Mouse (Mus musculus): Measurements from ENCODE around the gene Clstn1.
A peak's percentile ranks its signal among the peaks of the same experiment; 100 is the strongest.

The Clstn1 gene

GRCm38 (mm10) chr4:149634157-149634556, 47.9 kb downstream of the Clstn1 start:
- no peak for DNase-seq (ENCODE audit: low read depth, low spot score)

GRCm38 (mm10) chr4:149634966-149635365, 48.7 kb downstream of the Clstn1 start:
- no peak for DNase-seq (ENCODE audit: low read depth, low spot score)

DNA sequence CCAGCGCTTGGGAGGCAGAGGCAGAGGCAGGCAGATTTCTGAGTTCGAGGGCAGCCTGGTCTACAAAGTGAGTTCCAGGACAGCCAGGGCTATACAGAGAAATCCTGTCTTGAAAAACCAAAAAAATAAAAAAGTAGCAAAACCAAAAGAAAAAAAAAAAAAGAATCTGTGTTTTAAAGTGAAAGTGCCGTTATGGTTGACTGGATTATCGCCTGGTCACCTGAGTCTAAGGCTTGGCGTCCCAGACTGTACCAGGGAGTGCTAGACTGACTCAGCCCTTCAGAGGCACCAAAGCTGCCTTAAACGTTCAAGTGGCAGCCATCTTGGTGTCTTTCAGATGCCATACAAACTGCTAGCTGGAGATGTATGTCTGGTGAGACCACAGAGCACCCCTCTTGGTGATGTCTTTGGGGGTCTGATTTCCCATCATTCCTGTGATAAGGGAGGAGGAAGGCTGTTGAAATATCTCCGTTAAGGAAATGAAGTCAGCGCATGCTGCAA, 49.7 kb downstream of the Clstn1 start:
- DNase-seq (ENCODE audit: low read depth, low spot score), result no peak

DNA sequence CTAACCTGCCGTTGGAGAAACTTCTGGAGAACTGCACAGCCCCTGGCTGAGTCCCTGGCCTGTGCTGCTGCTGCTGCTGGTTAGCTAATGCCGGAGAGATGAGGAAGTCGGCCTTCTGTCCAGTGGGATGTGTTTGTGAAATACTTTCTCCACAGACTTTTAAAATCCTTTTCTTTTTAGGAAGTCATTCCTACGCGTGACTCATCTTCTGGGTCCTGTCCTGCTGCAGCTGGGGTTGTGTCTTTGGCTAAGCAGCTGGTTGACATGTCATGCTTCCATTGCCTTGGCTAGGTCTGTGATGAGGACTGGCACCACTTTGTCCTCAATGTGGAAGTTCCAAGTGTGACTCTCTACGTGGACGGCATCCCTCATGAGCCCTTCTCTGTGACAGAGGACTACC, 51.7 kb downstream of the Clstn1 start:
- peak; percentile 45 for DNase-seq (ENCODE audit: low read depth, low spot score)

GRCm38 (mm10) chr4:149640831-149641230, 54.6 kb downstream of the Clstn1 start:
- DNase-seq (ENCODE audit: low read depth, low spot score), result no peak

DNA sequence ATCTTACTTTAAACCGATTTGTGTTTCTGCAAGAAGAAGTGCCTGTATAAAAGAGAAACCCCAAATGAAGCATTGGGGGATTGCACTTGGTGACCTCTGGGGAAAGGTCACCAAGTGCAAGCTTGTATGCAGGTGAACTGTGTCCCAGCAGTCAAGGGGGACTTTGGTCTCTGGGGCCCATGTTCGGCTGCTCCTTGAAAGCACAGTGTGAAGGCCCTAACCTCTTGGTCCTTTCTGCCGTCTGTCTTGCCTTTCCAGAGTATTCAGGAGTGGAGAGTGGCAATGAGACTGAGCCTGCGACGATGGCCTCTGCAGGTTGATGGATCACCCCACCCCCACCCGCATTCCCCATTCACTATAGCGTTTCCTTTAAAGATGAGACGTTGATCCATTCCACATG, 55.1 kb downstream of the Clstn1 start:
- no peak for DNase-seq (ENCODE audit: low read depth, low spot score)

DNA sequence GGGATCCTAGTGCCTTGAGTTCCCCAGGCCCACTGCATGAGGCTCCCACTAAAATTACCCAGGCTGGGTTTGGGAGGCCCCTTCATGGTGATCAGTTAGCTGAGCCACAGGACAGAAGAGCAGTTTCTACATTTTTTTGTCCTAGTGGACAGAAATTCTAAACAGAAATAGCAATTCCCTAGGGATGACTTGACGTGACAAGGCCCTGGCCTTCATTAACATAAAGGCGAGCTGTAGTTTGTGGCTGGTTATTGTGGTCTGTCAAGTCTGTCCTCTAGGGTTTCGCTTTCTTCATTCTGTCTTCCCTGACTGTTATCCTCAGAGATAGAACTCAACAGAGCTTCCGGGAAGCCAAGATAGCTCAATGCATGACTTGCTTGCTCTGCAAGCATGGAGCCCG, 55.7 kb downstream of the Clstn1 start:
- DNase-seq (ENCODE audit: low read depth, low spot score), result no peak

DNA sequence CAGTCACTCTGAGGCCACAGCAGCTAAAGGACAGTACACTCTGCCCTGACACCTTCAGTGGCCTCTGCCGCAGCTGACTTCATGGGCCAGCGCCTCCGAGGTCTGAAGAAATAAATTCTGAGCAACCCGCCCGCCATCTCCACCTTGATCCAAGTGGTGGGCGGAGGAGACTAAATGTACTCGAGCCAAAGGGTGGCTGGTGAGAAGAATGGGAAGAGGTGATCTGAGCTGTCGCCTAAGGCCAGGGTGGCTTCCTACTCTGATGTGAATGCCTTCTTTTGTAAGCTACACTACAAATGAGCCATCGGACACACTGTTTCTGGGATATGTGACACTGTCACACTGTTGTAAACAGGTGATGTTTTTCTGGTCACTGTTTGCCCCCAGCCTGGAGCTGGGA, 59.5 kb downstream of the Clstn1 start:
- no peak for DNase-seq (ENCODE audit: low read depth, low spot score)

DNA sequence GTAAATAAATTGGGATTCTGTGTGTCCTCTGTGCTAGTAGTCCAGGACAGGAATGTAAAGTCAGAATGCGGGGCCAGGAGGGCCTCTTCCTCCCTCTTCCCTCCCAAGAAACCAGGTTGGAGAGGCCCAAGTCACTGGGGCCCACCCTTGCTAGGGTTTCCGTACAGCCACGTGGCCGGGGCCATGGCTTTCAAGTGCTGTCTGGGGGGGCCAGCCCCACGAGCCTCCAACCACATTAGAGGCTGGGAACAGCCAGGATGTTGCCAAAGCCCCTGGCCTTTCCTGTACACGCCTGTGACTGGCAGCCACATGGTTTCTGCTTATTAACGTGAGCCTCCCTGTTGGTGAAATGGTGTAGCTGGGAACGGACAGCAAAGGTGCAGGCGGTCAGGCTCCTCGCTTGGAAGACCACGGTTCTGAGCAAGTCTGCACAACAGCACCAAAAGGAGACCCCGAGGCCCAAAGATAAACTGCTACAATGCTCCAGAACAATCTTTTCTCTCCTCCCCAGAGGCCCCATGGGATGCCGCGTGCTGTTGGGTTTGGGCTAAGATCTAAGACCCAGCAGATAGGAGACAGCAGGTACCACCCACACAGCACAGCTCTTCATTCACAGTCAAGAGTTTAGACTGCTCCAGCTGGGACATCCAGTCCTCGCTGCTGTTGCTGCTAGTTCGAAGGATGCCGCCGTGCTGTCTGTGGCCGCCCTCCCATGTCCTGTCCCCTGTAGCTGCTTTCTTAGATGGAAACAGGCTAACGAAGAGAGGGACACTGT, 62.0 kb downstream of the Clstn1 start:
- peak; percentile 84 for DNase-seq (ENCODE audit: low read depth, low spot score)

- peak; percentile 85 for DNase-seq (ENCODE audit: low read depth, low spot score)
Observed at GRCm38 (mm10) chr4:149650493-149651193, 64.4 kb downstream of the Clstn1 start.

DNA sequence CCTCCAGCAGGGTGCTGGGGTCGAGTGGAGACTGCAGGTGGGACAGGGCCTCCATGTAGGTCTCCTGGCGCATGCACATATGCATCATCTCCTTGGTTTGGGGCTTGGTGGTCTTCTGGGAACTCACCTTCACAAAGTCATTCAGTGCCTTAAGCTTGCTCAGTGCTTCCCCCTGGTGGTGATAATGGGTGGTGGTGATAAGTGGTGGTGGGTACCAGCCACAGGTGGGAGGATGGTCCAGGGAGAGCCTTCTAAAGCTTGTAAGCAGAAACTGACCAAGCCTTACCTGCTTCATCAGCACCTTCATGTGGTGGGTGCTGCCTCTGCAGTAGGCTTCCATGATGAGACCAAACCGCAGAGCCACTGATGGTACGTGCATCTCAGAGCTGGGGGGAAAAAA, 68.0 kb downstream of the Clstn1 start:
- no peak for DNase-seq (ENCODE audit: low read depth, low spot score)

DNA sequence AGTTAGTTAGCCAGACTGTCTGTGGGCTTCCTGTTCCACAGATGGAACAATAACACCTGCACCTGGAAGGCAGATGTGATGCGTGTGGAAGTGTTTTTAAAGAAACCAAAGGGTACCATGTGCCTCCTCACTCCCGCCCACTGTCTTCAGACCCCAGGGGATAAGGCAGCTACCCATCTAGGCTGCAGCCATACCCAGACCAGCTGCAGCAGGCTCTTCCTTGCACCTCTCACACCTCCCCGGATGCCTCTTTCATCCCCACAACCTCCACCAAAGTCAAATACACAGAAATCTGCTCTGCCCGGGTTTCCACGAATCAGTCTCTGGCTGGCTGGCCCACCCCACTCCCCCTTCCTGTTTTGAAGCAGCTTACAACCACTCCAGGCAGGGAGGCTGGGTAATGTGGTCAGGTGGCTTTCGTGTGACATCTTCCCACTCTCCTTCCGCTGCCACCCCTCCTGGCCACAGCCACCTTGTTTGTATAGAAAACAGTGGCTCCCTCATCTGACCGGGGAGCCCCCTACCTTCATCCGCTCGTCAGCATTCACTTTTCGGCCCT, 71.7 kb downstream of the Clstn1 start:
- DNase-seq (ENCODE audit: low read depth, low spot score), result no peak

- no peak for DNase-seq (ENCODE audit: low read depth, low spot score)
Observed at GRCm38 (mm10) chr4:149659495-149660116, 73.3 kb downstream of the Clstn1 start.

GRCm38 (mm10) chr4:149660598-149660997, 74.3 kb downstream of the Clstn1 start:
- DNase-seq (ENCODE audit: low read depth, low spot score), result no peak

GRCm38 (mm10) chr4:149661967-149662589, 75.8 kb downstream of the Clstn1 start:
- DNase-seq (ENCODE audit: low read depth, low spot score), result no peak

GRCm38 (mm10) chr4:149663849-149664503, 77.7 kb downstream of the Clstn1 start:
- DNase-seq (ENCODE audit: low read depth, low spot score), result no peak

DNA sequence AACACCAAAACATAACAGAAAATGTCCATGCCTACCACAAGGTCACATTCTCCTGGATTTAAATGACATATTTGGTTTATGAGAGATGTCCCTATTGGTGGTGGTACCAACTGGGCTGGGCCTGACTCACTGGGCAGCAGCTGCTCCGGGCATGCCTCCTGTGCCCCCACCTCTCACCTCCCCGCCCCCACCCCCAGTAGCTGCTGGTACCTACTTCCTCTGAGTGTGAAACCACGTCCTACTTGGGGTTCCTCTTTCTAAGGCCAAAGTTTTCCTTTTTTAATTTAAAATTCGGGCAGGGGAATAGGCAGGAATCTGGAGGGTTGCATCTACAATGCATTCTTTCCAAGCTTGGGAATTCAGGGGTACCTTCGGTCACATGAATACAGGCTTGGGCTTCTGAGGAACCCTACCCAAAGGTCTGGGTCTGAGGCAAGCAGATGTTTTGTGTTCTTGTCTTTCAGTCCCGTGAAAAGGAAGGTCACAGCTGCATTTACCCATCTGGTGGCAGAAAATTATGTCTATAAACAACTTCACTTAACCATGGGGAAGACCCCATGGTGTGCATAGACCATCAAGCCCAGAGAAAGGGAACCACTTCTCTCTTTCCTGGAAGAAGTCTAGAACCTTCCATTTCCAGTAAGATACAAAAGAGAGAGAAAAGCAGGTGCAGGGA, 78.9 kb downstream of the Clstn1 start:
- DNase-seq (ENCODE audit: low read depth, low spot score), result no peak

DNA sequence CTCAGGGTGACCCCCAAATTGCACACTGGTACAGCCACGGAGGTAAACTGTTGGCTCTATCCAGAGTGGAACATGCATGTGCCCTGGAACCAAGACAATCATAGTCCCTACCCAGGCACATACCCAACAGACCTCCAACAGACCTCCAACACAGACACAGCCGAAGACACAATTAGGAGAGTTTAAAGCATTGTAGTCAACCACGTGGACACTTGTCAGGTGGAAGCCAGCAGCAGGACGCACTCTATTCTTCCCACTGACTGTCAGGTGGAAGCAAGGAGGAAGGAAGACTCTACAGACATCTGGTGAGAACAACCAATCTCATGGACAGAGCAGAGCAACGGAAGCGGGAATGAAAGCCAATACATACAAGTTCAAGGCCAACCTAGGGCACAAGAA, 79.4 kb downstream of the Clstn1 start:
- no peak for DNase-seq (ENCODE audit: low read depth, low spot score)

- no peak for DNase-seq (ENCODE audit: low read depth, low spot score)
Observed at GRCm38 (mm10) chr4:149671175-149671574, 84.9 kb downstream of the Clstn1 start.

- DNase-seq (ENCODE audit: low read depth, low spot score), result no peak
Observed at GRCm38 (mm10) chr4:149672747-149673146, 86.5 kb downstream of the Clstn1 start.
